Mouse (Mus musculus) CD4-positive, CD25-positive, alpha-beta regulatory T cell, adult 4 months (primary cell): ENCODE measurements around the gene Scgb1b10. TPM values are rescaled to one million over a fixed set of nuclear protein-coding genes. Genes with fewer than 3 reads are reported as not detected.
"Not testable (repeated sequence)": the region's sequence is repeated elsewhere in the genome, so short reads cannot be mapped to it uniquely, and the experiment has no call there.

Experiments used
- ATAC-seq: one replicate; pipeline ENCODE4 v1.8.0; 2017
- polyA plus RNA-seq, 2 experiments: library from polyadenylated mRNA; unstranded; fragments of 100-300 nt; shearing (Covaris generic); gene quantifications; one replicate each; pipeline ENCODE4 v1.2.1; 2017

The Scgb1b10 gene
- not detected for polyA plus RNA-seq

DNA sequence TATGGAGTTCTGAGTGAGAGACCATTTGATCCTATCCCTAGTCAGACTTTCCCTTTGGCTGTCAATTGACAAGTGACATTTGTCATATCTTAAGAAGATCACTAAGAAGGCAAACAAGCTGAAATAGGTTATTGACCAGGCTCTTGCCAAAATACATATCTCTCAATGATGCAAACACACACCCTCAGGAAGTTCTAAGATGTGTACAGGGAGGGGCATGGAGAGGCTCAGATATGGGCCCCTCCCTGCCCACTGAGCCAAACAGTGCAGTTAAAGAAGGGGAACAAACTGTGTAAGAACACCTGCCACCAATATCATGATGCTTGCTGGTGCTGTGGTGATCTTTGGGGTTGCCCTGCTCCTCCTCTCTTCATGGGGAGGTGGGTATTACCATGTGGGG is at the start of gene Scgb1b10:
Gene Scgb1b10 (plus strand): TSS at position 301 of the 400 bp plus-strand sequence.
- ATAC-seq: not testable (repeated sequence)

Other genes with a start within 250 kb of the Scgb1b10 start
- not detected for gene Scgb2b11, start 110.3 kb downstream of the Scgb1b10 start, polyA plus RNA-seq
- not detected for gene Scgb1b11, start 122.0 kb downstream of the Scgb1b10 start, polyA plus RNA-seq
- gene Scgb2b12, start 226.4 kb downstream of the Scgb1b10 start, polyA plus RNA-seq: not detected
- not detected for gene Scgb1b12, start 233.3 kb downstream of the Scgb1b10 start, polyA plus RNA-seq